Mouse (Mus musculus) spleen, adult 10 weeks (tissue): ENCODE data around the gene Aldh3b2. TPM values are rescaled to one million over a fixed set of nuclear protein-coding genes. Genes with fewer than 3 reads are reported as not detected.

Experiments
- polyA plus RNA-seq: library from polyadenylated mRNA; stranded (reverse); fragments of 350-450 nt; fragmentation: Illumina TruSeq; extraction: RNeasy Lipid Tissue Mini Kit (QIAGEN cat#74804); gene quantifications from one replicate; pipeline ENCODE4 v1.2.3, GENCODE M21; 2015; ENCODE audit warnings: low replicate concordance; ENCODE audit not compliant: insufficient read depth

The Aldh3b2 gene
- polyA plus RNA-seq, result not detected

GRCm38 (mm10) chr19:3972229-3972628 is at the start of gene Aldh3b2:
Aldh3b2 (plus strand) TSS chr19:3972328.

GRCm38 (mm10) chr19:3929211-3929941 is 42.8 kb upstream of the Aldh3b2 start, which contains the start of gene Aldh3b1:
Aldh3b1 (minus strand) TSS chr19:3929808.

GRCm38 (mm10) chr19:3935032-3935895 is 36.9 kb upstream of the Aldh3b2 start, which contains the start of gene Unc93b1:
Unc93b1 (plus strand) TSS chr19:3935186.

GRCm38 (mm10) chr19:3958470-3958869 is 13.7 kb upstream of the Aldh3b2 start, which contains the start of gene Aldh3b3:
Aldh3b3 (plus strand) TSS chr19:3958645.

DNA sequence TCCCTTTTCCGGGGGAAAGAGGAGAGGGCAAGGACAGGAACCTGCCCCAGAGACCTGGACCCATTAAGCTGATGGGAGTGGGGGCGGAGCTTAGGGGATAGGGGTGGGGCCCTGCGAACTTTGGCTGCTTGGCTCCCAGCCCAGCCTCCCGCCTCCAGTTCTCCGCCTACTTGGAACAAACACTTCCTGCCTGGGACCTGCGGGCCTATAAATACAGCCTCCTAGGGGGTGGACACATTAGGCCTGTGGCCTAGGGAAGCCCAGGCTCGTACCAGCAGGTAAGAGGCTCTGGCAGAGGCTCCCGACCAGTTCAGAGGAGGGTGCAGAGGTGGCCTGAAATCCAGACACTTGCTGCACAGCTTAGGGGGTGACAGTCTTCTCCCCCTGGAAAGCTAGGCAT is 14.2 kb downstream of the Aldh3b2 start, which contains the start of gene Acy3:
Acy3 (plus strand) TSS at position 237 of the 400 bp plus-strand sequence.

DNA sequence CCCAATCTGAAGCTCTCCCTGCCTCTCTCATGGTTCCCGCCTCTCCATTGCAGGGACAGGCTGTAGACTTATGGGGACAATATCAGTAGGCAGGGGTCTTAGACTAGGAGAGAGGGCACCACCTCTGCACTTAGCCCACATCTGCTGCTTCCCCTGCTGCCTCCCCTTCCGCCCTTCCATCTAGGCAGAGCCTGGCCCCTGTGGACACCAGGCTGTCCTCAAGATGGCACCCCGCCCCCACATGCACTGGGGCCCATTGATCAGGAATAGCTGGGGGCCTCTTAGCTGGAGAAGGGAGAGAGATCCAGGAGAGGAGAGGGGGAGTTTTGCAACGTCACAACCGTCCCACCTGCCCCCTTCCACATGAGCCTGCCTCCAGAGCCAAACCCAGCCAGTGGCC is 20.3 kb downstream of the Aldh3b2 start, which contains the start of gene Tbx10:
Tbx10 (plus strand) TSS at position 337 of the 400 bp plus-strand sequence.

DNA sequence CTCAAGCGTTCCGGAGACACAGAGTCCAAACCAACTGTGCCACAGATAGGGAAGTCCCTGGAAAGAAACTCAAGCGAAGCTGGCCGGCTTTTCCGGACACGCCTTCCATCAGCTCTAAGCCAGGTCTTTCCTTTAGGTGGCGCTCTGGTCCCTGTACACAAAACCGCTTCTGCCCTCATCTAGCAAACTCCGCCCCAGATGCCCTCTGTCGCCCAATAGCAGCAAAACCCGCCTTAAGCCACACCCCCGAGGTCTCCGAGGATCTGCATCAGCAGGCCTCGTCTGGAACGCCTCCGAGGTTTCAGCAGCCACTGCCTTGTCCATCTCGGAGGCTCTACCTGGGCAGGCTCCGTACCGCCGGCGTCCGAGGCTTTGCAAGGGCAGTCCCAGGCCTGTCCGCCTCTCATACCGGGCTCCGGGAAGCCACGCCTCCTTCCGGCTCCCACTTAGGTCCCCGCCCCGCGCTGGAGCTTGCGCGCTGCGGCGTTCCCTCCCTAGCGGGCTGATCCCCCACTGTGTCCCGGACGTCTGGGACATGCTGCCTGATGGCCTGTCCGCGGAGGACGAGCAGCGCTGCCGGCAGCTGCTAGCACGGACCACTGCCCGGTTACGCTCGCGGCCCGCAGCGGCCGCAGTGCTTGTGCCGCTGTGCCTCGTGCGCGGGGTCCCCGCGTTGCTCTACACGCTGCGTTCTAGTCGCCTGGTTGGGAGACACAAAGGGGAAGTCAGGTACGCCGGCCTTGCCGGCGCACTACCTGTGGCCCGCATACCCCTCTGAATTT is 28.2 kb downstream of the Aldh3b2 start, which contains the start of the genes Nudt8 and Gm49405:
Nudt8 (plus strand) TSS at position 462 of the 782 bp plus-strand sequence.
Gm49405 (plus strand) TSS at position 508 of the 782 bp plus-strand sequence.

DNA sequence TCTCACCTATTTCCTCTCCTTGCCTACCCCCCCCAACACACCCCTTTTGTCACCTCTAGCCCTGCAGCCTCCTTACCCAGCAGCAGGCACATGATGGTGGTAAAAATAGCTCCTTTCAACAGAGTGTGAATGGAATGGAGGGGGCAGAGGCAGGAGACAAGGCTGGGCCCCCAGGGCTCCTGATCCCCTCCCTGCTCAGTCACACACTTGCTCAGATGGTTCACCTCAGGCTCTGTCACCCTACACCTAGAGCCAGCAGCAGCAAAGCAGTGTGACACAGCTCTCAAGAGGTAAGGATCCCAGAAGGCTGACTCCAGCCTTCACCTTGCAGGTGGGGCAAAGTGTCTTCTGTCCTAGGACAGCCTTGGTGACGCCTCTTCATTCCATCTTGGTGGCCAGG is 31.0 kb downstream of the Aldh3b2 start, which contains the start of gene Doc2g:
Doc2g (plus strand) TSS at position 202 of the 400 bp plus-strand sequence.

GRCm38 (mm10) chr19:4012432-4013022 is 40.4 kb downstream of the Aldh3b2 start, which contains the start of gene Ndufv1:
Ndufv1 (minus strand) TSS chr19:4012806.

Other genes with a start within 250 kb of the Aldh3b2 start
- 79.8 TPM for gene Kmt5b, start 204.9 kb upstream of the Aldh3b2 start, polyA plus RNA-seq
- 68.8 TPM for gene Chka, start 120.6 kb upstream of the Aldh3b2 start, polyA plus RNA-seq
- gene Tcirg1, start 65.2 kb upstream of the Aldh3b2 start, polyA plus RNA-seq, result 55.5 TPM
- 42.9 TPM for gene Ndufs8, start 59.6 kb upstream of the Aldh3b2 start, polyA plus RNA-seq
- gene Aldh3b1, start 42.5 kb upstream of the Aldh3b2 start, polyA plus RNA-seq, result 10.8 TPM
- gene Unc93b1, start 37.1 kb upstream of the Aldh3b2 start, polyA plus RNA-seq, result 210 TPM
- not detected for gene Aldh3b3, start 13.7 kb upstream of the Aldh3b2 start, polyA plus RNA-seq
- 2.4 TPM for gene Acy3, start 14.2 kb downstream of the Aldh3b2 start, polyA plus RNA-seq
- gene Tbx10, start 20.4 kb downstream of the Aldh3b2 start, polyA plus RNA-seq, result not detected
- 4.0 TPM for gene Nudt8, start 28.3 kb downstream of the Aldh3b2 start, polyA plus RNA-seq
- gene Gm49405, start 28.3 kb downstream of the Aldh3b2 start, polyA plus RNA-seq, result 3.0 TPM
- gene Doc2g, start 31.0 kb downstream of the Aldh3b2 start, polyA plus RNA-seq, result 3.4 TPM
- 41.0 TPM for gene Ndufv1, start 40.5 kb downstream of the Aldh3b2 start, polyA plus RNA-seq
- 108 TPM for gene Gstp1, start 65.7 kb downstream of the Aldh3b2 start, polyA plus RNA-seq
- 5.3 TPM for gene Gstp2, start 73.7 kb downstream of the Aldh3b2 start, polyA plus RNA-seq
- gene Gstp3, start 87.2 kb downstream of the Aldh3b2 start, polyA plus RNA-seq, result 9.2 TPM
- not detected for gene Cabp2, start 109.2 kb downstream of the Aldh3b2 start, polyA plus RNA-seq
- gene Cdk2ap2, start 124.9 kb downstream of the Aldh3b2 start, polyA plus RNA-seq, result 46.1 TPM
- gene Pitpnm1, start 127.7 kb downstream of the Aldh3b2 start, polyA plus RNA-seq, result 39.9 TPM
- 28.1 TPM for gene Aip, start 153.5 kb downstream of the Aldh3b2 start, polyA plus RNA-seq
- gene Gpr152, start 167.5 kb downstream of the Aldh3b2 start, polyA plus RNA-seq, result 0.10 TPM
- 6.4 TPM for gene Cabp4, start 171.7 kb downstream of the Aldh3b2 start, polyA plus RNA-seq
- gene Coro1b, start 176.3 kb downstream of the Aldh3b2 start, polyA plus RNA-seq, result 285 TPM
- gene Ptprcap, start 181.3 kb downstream of the Aldh3b2 start, polyA plus RNA-seq, result 73.4 TPM
- gene Rps6kb2, start 191.0 kb downstream of the Aldh3b2 start, polyA plus RNA-seq, result 27.8 TPM
- gene Carns1, start 203.2 kb downstream of the Aldh3b2 start, polyA plus RNA-seq, result 35.2 TPM
- gene Tbc1d10c, start 219.0 kb downstream of the Aldh3b2 start, polyA plus RNA-seq, result 187 TPM
- 364 TPM for gene Ppp1ca, start 219.7 kb downstream of the Aldh3b2 start, polyA plus RNA-seq
- gene Rad9a, start 229.3 kb downstream of the Aldh3b2 start, polyA plus RNA-seq, result 41.7 TPM
- gene Clcf1, start 241.9 kb downstream of the Aldh3b2 start, polyA plus RNA-seq, result 57.2 TPM
- gene AC109138.7, start 242.0 kb downstream of the Aldh3b2 start, polyA plus RNA-seq, result not detected